Mouse (Mus musculus) embryonic fibroblast, embryonic 13.5 days (primary cell): ENCODE results near the gene Gas2.

ENCODE experiments used
- CTCF ChIP-seq: IDR thresholded peaks from 2 replicates; pipeline ENCODE4 v1.5.1; 2011; ENCODE audit warnings: mild to moderate bottlenecking, control low read depth, low read length, moderate library complexity, borderline replicate concordance; ENCODE audit not compliant: insufficient read depth
- POLR2A ChIP-seq: IDR thresholded peaks from 2 replicates; pipeline ENCODE4 v1.6.1; 2011; ENCODE audit warnings: low read depth, mild to moderate bottlenecking, control low read depth, low read length, moderate library complexity

GRCm38 (mm10) chr7:51979271-51979670 is 117.5 kb downstream of the Gas2 start:
- TF ChIP-seq POLR2A (no peak), CTCF (no peak; the same call in 1 of the 2 replicates)
